Mouse (Mus musculus): ENCODE measurements around the gene Abcb1b. TPM values are rescaled to one million over a fixed set of nuclear protein-coding genes. Genes with fewer than 3 reads are reported as not detected.
"Not testable (repeated sequence)": the region's sequence is repeated elsewhere in the genome, so short reads cannot be mapped to it uniquely, and the experiment has no call there.

Abcb1b gene
- polyA plus RNA-seq, 1 experiment from 2014 or later: 3.6 TPM

DNA sequence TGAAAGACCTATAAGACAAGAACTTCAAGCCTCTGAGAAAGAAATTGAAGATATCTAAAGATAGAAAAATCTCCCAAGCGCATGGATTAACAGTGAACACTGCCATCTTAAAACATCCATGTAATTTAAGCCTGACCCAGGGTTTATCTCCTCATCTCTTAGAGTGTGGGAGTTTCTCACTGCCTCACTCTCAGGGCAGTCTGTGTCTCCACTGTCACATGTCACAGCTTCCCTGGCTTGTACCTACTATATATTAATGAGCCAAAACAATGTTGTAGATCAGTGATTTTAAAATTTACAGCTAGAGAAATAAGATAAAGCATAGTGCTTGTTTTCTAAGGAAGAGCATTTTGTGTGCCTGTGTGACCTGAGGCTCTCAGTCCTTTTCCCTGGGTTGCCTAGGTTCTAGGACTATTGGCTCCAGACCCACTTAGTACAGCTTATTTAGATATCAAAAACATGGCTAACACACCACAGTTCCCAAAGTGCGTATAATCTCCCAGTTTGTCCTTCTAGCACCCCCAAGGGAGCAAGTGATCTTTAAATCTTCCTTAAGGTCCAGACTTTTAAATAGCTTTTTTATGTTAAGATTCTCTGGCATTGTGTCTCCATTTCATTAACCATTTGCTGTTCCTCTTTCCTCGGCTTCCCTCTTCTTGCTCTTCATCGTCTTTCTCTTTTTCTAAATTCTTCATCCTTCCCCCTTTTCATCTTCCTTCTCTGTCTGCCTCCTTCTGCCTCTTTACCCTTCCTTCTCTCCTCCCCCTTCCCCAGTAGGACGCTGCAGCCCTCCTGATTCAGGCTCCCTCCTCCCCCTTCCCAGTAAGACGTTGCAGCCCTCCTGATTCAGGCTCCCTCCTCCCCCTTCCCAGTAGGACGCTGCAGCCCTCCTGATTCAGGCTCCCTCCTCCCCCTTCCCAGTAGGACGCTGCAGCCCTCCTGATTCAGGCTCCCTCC lies 22.0 kb downstream of the Abcb1b start:
- H3K9ac ChIP-seq (ENCODE audit: low read length): peak overlapping the region; percentile 31; the same call in 1 of the 2 replicates
- H3K27me3 ChIP-seq (ENCODE audit: control insufficient read depth, insufficient read depth, low read length): no peaks in the 10 kb centered on the region
- no peak overlapping the region for H3K27ac ChIP-seq (ENCODE audit: low read length)
- WGBS: 14% methylated on average over 7 of the region's 8 CpGs
- no peaks in the 10 kb centered on the region for H3K36me3 ChIP-seq (ENCODE audit: control insufficient read depth, insufficient read depth, low read length)
- H3K4me3 ChIP-seq (replicated peaks; ENCODE audit: low read length): peak overlapping the region; percentile 32
- no peaks in the 10 kb centered on the region for H3K9me3 ChIP-seq (replicated peaks; ENCODE audit: control insufficient read depth, low read length)
- no peaks in the 10 kb centered on the region for H3K4me1 ChIP-seq (ENCODE audit: control insufficient read depth, insufficient read depth, low read length)
- ATAC-seq (ENCODE audit: insufficient read depth, low FRiP score): no peak
- H3K4me2 ChIP-seq (ENCODE audit: low read depth, low read length): peak overlapping the region; percentile 55

DNA sequence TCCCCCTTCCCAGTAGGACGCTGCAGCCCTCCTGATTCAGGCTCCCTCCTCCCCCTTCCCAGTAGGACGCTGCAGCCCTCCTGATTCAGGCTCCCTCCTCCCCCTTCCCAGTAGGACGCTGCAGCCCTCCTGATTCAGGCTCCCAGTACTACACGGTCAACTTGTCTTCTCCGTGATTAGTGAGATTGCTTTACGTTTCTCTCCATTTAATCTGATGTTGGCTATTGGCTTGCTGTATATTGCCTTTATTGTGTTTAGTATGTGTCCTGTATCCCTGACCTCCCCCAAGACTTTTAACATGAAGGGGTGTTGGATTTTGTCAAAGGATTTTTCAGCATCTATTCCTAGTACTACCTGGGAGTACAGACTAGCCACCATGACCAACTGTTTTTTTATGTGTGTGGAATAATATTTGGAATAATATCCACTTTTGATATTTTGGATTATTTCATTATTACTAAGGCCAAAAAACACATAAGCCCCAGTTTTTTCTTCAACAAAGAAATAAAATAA lies 22.7 kb downstream of the Abcb1b start:
- H3K9me3 ChIP-seq (replicated peaks; ENCODE audit: control insufficient read depth, low read length); H3K9ac ChIP-seq (ENCODE audit: low read length); H3K36me3 ChIP-seq (ENCODE audit: control insufficient read depth, insufficient read depth, low read length); ATAC-seq (ENCODE audit: insufficient read depth, low FRiP score); H3K27me3 ChIP-seq (ENCODE audit: control insufficient read depth, insufficient read depth, low read length); H3K27ac ChIP-seq (ENCODE audit: low read length); H3K4me3 ChIP-seq (replicated peaks; ENCODE audit: low read length); H3K4me1 ChIP-seq (ENCODE audit: control insufficient read depth, insufficient read depth, low read length): not testable (repeated sequence)
- WGBS: 6% methylated on average over 4 of the region's 6 CpGs
- 0 out of 2 replicates have a peak overlapping the region, but pooled peaks have one; percentile 55 for H3K4me2 ChIP-seq (ENCODE audit: low read depth, low read length)

DNA sequence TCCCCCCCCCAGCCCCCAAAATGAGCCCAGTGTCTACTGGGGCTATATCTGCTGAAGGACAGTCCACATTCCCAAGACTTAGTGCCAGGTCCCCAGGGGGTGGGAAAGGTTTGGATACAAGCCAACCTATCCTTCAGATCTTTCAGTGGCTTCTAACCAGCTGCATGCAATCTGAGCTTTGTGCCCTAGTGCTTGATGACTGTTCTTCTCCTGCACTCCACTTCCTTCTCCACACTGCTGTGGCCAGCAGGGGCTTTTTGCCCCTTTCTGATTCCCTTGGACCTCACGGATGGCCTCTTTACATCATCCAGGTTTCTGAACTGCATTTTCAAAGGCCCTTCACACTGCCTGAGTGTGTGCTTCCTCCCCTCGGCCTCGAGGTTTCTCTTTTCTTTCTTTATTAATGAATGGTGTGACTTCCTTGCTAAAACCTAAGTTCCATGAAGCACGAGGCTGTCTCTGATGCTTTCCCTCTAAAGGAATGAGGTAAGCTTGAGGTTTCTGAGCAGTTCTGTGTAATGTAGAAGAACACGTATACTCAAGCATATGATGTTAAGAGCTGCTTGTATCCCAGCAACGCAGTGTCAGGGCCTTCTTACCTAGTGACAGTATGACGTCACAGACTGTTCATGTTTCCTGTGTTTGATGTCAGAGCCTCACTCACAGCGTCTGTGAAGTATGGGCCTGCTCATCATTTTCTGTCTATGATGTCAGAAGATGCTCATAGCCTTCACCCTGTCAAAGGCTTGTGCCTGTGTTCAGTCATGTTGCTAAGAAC lies 40.9 kb downstream of the Abcb1b start:
- H3K4me2 ChIP-seq (ENCODE audit: low read depth, low read length): no peak overlapping the region
- no peaks in the 10 kb centered on the region for H3K36me3 ChIP-seq (ENCODE audit: control insufficient read depth, insufficient read depth, low read length)
- H3K9ac ChIP-seq (ENCODE audit: low read length): no peak overlapping the region
- no peak overlapping the region for H3K4me3 ChIP-seq (replicated peaks; ENCODE audit: low read length)
- no peaks in the 10 kb centered on the region for H3K4me1 ChIP-seq (ENCODE audit: control insufficient read depth, insufficient read depth, low read length)
- 61% methylated on average over 8 of the region's 8 CpGs for WGBS
- ATAC-seq (ENCODE audit: insufficient read depth, low FRiP score): no peak
- no peaks in the 10 kb centered on the region for H3K9me3 ChIP-seq (replicated peaks; ENCODE audit: control insufficient read depth, low read length)
- H3K27me3 ChIP-seq (ENCODE audit: control insufficient read depth, insufficient read depth, low read length): no peaks in the 10 kb centered on the region
- H3K27ac ChIP-seq (ENCODE audit: low read length): no peak overlapping the region

DNA sequence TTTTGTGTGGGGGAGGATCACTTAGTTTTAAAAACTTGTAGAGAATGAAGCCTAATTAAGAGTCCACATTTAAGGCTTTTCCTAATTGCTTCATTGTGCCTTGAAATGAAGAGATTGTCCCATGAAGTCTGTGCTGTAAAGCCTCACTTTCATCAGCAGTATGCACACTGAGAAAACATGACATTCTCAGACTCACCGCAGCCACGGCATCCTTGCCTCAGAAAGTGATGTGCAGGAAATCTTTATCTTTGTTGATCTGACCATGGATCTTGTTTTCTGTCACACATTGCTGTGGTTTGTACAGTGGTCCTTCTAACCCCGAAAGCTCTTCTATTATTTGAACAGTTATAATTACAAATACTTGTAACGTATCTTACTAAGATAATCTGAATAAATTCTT lies 41.7 kb downstream of the Abcb1b start:
- H3K36me3 ChIP-seq (ENCODE audit: control insufficient read depth, insufficient read depth, low read length): no peaks in the 10 kb centered on the region
- WGBS: 82% methylated on average over 4 of the region's 4 CpGs
- no peaks in the 10 kb centered on the region for H3K9me3 ChIP-seq (replicated peaks; ENCODE audit: control insufficient read depth, low read length)
- ATAC-seq (ENCODE audit: insufficient read depth, low FRiP score): no peak
- no peaks in the 10 kb centered on the region for H3K27me3 ChIP-seq (ENCODE audit: control insufficient read depth, insufficient read depth, low read length)
- H3K4me1 ChIP-seq (ENCODE audit: control insufficient read depth, insufficient read depth, low read length): no peaks in the 10 kb centered on the region
- no peak overlapping the region for H3K4me3 ChIP-seq (replicated peaks; ENCODE audit: low read length)
- H3K4me2 ChIP-seq (ENCODE audit: low read depth, low read length): no peak overlapping the region
- H3K9ac ChIP-seq (ENCODE audit: low read length): no peak overlapping the region
- no peak overlapping the region for H3K27ac ChIP-seq (ENCODE audit: low read length)

DNA sequence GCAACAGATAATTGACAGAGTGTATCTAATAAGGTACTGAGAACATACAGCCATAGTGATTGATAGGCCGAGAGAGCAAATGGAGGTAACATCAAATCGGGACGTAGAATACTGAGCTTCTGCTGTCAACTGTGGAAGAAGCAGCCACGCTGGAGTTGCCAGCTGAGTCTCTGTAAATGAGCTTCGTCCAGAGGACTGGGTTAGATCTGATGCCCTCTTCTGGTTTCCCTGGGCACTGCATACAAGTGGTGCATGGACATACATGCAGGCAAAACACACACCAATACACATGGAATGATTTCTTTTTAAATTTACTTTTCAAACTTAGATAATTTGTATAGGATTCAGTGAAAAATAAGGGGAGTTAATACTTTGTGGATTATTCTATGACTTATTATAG lies 42.9 kb downstream of the Abcb1b start:
- 38% methylated on average over 5 of the region's 5 CpGs for WGBS
- H3K27ac ChIP-seq (ENCODE audit: low read length): no peak overlapping the region
- no peaks in the 10 kb centered on the region for H3K36me3 ChIP-seq (ENCODE audit: control insufficient read depth, insufficient read depth, low read length)
- H3K9ac ChIP-seq (ENCODE audit: low read length): no peak overlapping the region
- H3K27me3 ChIP-seq (ENCODE audit: control insufficient read depth, insufficient read depth, low read length): no peaks in the 10 kb centered on the region
- H3K4me3 ChIP-seq (replicated peaks; ENCODE audit: low read length): no peak overlapping the region
- H3K4me1 ChIP-seq (ENCODE audit: control insufficient read depth, insufficient read depth, low read length): no peaks in the 10 kb centered on the region
- H3K9me3 ChIP-seq (replicated peaks; ENCODE audit: control insufficient read depth, low read length): no peaks in the 10 kb centered on the region
- H3K4me2 ChIP-seq (ENCODE audit: low read depth, low read length): no peak overlapping the region
- ATAC-seq (ENCODE audit: insufficient read depth, low FRiP score): no peak

DNA sequence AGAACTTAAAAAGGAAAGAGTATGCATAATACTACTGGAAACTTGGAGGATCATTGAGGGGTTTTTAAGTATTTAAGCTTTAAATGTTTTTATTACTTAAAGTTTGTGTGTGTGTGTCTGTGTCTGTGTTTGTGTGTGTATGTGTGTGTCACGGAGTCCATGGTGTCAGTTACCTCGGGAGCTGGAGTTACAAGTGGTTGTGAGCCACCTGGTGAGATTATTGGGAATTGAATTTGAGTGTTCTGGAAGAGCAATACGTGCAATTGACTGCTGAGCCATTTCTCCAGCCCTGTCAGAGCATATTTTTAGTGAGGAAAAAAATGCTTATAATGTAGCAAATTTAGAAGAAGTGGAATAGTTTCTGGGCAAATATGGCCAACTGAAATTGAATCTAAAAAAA lies 44.9 kb downstream of the Abcb1b start:
- no peaks in the 10 kb centered on the region for H3K4me1 ChIP-seq (ENCODE audit: control insufficient read depth, insufficient read depth, low read length)
- no peaks in the 10 kb centered on the region for H3K36me3 ChIP-seq (ENCODE audit: control insufficient read depth, insufficient read depth, low read length)
- 22% methylated on average over 3 of the region's 3 CpGs for WGBS
- no peak overlapping the region for H3K9ac ChIP-seq (ENCODE audit: low read length)
- H3K4me3 ChIP-seq (replicated peaks; ENCODE audit: low read length): no peak overlapping the region
- H3K4me2 ChIP-seq (ENCODE audit: low read depth, low read length): no peak overlapping the region
- no peak overlapping the region for H3K27ac ChIP-seq (ENCODE audit: low read length)
- H3K9me3 ChIP-seq (replicated peaks; ENCODE audit: control insufficient read depth, low read length): no peaks in the 10 kb centered on the region
- no peaks in the 10 kb centered on the region for H3K27me3 ChIP-seq (ENCODE audit: control insufficient read depth, insufficient read depth, low read length)
- no peak for ATAC-seq (ENCODE audit: insufficient read depth, low FRiP score)

DNA sequence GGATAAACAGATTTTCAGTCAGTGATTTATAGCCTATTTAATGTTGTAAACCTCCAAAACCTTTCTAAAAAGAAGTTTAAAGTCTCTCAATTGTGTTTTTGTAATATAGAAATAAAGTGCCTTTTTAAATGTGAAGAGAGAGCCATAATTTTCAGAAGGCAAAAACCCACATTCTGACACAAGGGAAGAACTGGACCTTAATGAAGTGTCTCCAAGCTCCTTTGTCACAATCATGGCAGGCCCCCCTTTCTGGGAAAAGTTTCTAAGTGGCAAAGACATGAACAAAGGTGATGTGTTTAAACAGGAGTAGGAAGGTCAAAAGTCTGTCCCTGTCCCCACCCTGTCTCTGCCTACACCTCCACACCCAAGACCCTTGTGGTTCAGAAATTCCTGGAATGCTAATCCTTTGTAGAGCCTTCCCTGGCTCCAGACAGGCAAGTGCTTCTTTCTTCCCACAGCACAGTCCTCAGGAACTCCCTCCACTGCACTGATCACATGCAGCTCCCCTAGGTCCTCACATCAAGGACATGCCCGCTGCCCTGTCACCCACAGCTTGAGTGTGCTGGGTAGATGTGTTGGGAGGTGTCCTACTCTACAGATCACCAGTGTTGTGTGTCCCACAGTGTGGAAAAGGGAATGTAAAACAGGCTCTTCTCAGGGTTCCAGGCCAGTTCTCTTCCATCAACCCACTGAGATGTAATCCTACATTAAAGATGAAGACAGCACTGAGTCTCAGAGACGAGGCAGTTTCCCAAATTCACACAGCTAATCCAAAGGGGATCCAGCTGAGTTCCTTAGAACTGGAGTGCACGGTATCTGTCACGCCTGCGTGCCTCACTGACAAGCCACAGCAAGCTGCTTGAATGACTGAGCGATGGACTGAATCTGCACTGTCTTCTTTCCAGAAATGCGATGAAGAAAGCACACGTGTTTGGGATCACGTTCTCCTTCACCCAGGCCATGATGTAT lies 50.9 kb downstream of the Abcb1b start:
- not testable (repeated sequence) for ATAC-seq (ENCODE audit: insufficient read depth, low FRiP score); H3K4me2 ChIP-seq (ENCODE audit: low read depth, low read length); H3K9ac ChIP-seq (ENCODE audit: low read length); H3K9me3 ChIP-seq (replicated peaks; ENCODE audit: control insufficient read depth, low read length); H3K36me3 ChIP-seq (ENCODE audit: control insufficient read depth, insufficient read depth, low read length); H3K27me3 ChIP-seq (ENCODE audit: control insufficient read depth, insufficient read depth, low read length); H3K27ac ChIP-seq (ENCODE audit: low read length); H3K4me1 ChIP-seq (ENCODE audit: control insufficient read depth, insufficient read depth, low read length); H3K4me3 ChIP-seq (replicated peaks; ENCODE audit: low read length)
- WGBS: 67% methylated on average over 4 of the region's 9 CpGs

DNA sequence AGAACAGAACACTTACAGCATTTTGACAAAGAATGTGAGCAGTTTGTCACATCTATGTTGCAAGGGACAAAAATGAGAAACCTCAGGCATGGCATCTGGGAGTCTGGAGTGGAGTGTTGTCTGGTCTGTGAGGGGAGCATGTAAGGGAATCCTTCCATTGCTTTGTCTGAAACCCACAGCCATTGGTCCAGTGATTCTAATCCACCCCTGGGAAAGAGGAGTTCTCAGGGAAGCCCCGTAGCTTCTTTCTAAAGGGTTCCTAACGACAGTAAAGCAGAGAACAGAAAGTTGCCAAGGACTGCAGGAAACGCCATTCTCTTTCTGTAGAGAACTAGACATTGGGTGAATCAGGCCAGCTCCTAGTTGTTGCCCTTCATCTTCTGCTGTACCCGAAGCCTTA lies 52.9 kb downstream of the Abcb1b start:
- no peak overlapping the region for H3K27ac ChIP-seq (ENCODE audit: low read length)
- no peaks in the 10 kb centered on the region for H3K27me3 ChIP-seq (ENCODE audit: control insufficient read depth, insufficient read depth, low read length)
- 73% methylated on average over 4 of the region's 4 CpGs for WGBS
- no peaks in the 10 kb centered on the region for H3K36me3 ChIP-seq (ENCODE audit: control insufficient read depth, insufficient read depth, low read length)
- no peaks in the 10 kb centered on the region for H3K9me3 ChIP-seq (replicated peaks; ENCODE audit: control insufficient read depth, low read length)
- H3K4me2 ChIP-seq (ENCODE audit: low read depth, low read length): no peak overlapping the region
- H3K9ac ChIP-seq (ENCODE audit: low read length): no peak overlapping the region
- H3K4me1 ChIP-seq (ENCODE audit: control insufficient read depth, insufficient read depth, low read length): no peaks in the 10 kb centered on the region
- no peak overlapping the region for H3K4me3 ChIP-seq (replicated peaks; ENCODE audit: low read length)
- ATAC-seq (ENCODE audit: insufficient read depth, low FRiP score): no peak
